Mouse (Mus musculus) lung, postnatal 0 days (tissue): ENCODE measurements at regions not wholly inside any gene's neighbourhood (a gene's known extent, or its start where the extent isn't known, plus 50 kb on each side); places are given as distances from the start of the nearest gene placed in this dataset.

ENCODE experiments used
- ATAC-seq: fragments of 200-750 bp; cut with Nextera tagmentation; 2 replicates; pipeline ENCODE4 v1.8.0; 2017; ENCODE audit warnings: moderate library complexity
- DNase-seq: peaks from one replicate; pipeline ENCODE4 v3.0.0-alpha.2; 2016; ENCODE audit warnings: low spot score
- H3K27ac ChIP-seq: fragments of 300-500 bp; sonication (generic); 2 replicates; pipeline ENCODE4 v1.5.1; 2014; ENCODE audit warnings: antibody characterized with exemption, mild to moderate bottlenecking, low read length, mixed read lengths
- H3K27me3 ChIP-seq: fragments of 300-500 bp; sonication (generic); replicated peaks from 2 replicates; pipeline ENCODE4 v1.6.1; 2014; ENCODE audit warnings: low read length, mixed read lengths; ENCODE audit not compliant: insufficient read depth
- H3K36me3 ChIP-seq: fragments of 300-500 bp; sonication (generic); 2 replicates; pipeline ENCODE4 v1.6.1; 2014; ENCODE audit warnings: low read length, mixed read lengths; ENCODE audit not compliant: insufficient read depth
- H3K4me1 ChIP-seq: fragments of 300-500 bp; sonication (generic); 2 replicates; pipeline ENCODE4 v1.6.1; 2014; ENCODE audit warnings: antibody characterized with exemption, low read depth, low read length, mixed read lengths; ENCODE audit not compliant: insufficient read depth
- H3K4me2 ChIP-seq: fragments of 300-500 bp; sonication (generic); replicated peaks from 2 replicates; pipeline ENCODE4 v1.6.1; 2014; ENCODE audit warnings: low read depth, mild to moderate bottlenecking, low read length, moderate library complexity, mixed read lengths
- H3K4me3 ChIP-seq: fragments of 300-500 bp; sonication (generic); 2 replicates; pipeline ENCODE4 v1.5.1; 2014; ENCODE audit warnings: low read depth, low read length
- H3K9ac ChIP-seq: fragments of 300-500 bp; sonication (generic); replicated peaks from 2 replicates; pipeline ENCODE4 v1.6.1; 2014; ENCODE audit warnings: low read depth, mild to moderate bottlenecking
- H3K9me3 ChIP-seq: fragments of 300-500 bp; sonication (generic); 2 replicates; pipeline ENCODE4 v1.6.1; 2016; ENCODE audit warnings: low read length, mixed read lengths
- CTCF ChIP-seq: IDR thresholded peaks from 2 replicates; pipeline ENCODE4 v1.5.1; 2016; ENCODE audit warnings: antibody characterized with exemption, mild to moderate bottlenecking
- EP300 ChIP-seq: IDR thresholded peaks from 2 replicates; pipeline ENCODE4 v1.6.1; 2016; ENCODE audit warnings: antibody characterized with exemption, mild to moderate bottlenecking, control low read depth
- WGBS: fragments of 180-500 bp; shearing (Covaris S2); extraction: QIAGEN DNeasy Blood & Tissue Kit; methylation state at CpG from one replicate; pipeline ENCODE4 v1.1.7; 2014; 5-methylcytosine and 5-hydroxymethylcytosine counted together

DNA sequence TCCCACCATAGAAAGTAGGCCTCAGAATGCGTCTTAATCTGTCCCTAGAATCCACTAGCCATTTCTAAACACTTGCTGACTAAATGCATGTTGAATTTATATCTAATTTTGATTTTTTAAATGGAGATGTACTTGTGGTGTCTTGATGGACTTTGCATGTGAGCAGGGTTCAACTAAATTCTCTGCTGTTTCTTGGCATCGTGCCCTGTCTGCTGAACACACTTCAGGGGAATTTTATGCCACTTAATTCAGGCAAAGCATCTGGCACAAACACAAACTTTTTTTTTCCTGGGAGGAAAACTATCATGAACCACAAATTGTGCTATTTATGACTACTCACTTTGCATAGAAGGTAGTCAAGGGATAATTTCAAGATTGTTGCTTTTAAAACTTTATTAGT lies 87.7 kb downstream of the Stc2 start:
- H3K27me3 ChIP-seq = no peaks in the 10 kb centered on the region
- no peaks in the 10 kb centered on the region for H3K36me3 ChIP-seq
- 56% methylated on average over 2 of the region's 2 CpGs for WGBS
- H3K9me3 ChIP-seq = no peaks in the 10 kb centered on the region
- no peak overlapping the region for H3K9ac ChIP-seq
- H3K4me1 ChIP-seq = no peaks in the 10 kb centered on the region
- no peak overlapping the region for H3K4me3 ChIP-seq
- no peak overlapping the region for H3K4me2 ChIP-seq
- ATAC-seq = no peak
- TF ChIP-seq CTCF (no peak), EP300 (no peak)
- no peak overlapping the region for H3K27ac ChIP-seq
- no peak for DNase-seq

DNA sequence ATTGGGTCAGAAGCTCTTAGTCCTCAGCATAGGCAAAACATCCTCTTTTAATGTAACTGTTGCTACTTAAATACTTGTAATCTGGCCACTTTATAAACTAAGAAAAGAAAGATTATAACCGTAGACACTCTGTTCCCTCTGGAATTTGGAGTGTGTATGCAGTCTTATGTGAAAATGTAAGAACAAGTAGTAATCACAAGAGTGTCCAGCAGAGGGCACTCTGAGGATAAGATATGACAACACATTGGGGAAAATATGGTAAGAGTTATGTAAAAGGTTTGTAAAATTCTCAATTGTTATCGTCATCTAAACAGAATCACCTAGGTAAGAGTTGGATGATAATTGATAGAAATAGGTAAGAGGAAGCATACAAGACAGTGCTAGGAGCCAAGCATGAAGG lies 66.2 kb upstream of the Gm17332 start:
- peak; percentile 87 for DNase-seq
- 12% methylated on average over 2 of the region's 2 CpGs for WGBS
- no peak for ATAC-seq

More for the DNA sequence above, 66.2 kb upstream of the Gm17332 start:
- Histone ChIP-seq H3K36me3 (no peaks in the 10 kb centered on the region), H3K4me3 (no peak overlapping the region), H3K9me3 (no peaks in the 10 kb centered on the region), H3K4me1 (no peaks in the 10 kb centered on the region), H3K27me3 (no peaks in the 10 kb centered on the region), H3K27ac (no peak overlapping the region), H3K4me2 (no peak overlapping the region), H3K9ac (no peak overlapping the region)
- TF ChIP-seq EP300 (no peak), CTCF (peak; percentile 80)
